Mouse (Mus musculus) ES-Bruce4 (cell line): ENCODE results near the gene Foxp2.

Experiments
- CTCF ChIP-seq: IDR thresholded peaks from one replicate; pipeline ENCODE4 v1.8.1; 2011; ENCODE audit warnings: low read depth, low read length
- EP300 ChIP-seq: IDR thresholded peaks from 2 replicates; pipeline ENCODE4 v1.6.1; 2011; ENCODE audit warnings: low read depth, low read length; ENCODE audit not compliant: insufficient read depth
- POLR2A ChIP-seq: IDR thresholded peaks from one replicate; pipeline ENCODE4 v1.8.1; 2011; ENCODE audit warnings: low read length; ENCODE audit not compliant: insufficient read depth

- TF ChIP-seq CTCF (no peak), EP300 (no peak), POLR2A (no peak)
These were observed 2.0 kb upstream of the Foxp2 start for GRCm38 (mm10) chr6:14899021-14899610.
